Mouse (Mus musculus): Measurements from ENCODE around the gene Ppef1.
A peak's percentile ranks its signal among the peaks of the same experiment; 100 is the strongest.
"Not testable (repeated sequence)": the region's sequence is repeated elsewhere in the genome, so short reads cannot be mapped to it uniquely, and the experiment has no call there.

Gene Ppef1

DNA sequence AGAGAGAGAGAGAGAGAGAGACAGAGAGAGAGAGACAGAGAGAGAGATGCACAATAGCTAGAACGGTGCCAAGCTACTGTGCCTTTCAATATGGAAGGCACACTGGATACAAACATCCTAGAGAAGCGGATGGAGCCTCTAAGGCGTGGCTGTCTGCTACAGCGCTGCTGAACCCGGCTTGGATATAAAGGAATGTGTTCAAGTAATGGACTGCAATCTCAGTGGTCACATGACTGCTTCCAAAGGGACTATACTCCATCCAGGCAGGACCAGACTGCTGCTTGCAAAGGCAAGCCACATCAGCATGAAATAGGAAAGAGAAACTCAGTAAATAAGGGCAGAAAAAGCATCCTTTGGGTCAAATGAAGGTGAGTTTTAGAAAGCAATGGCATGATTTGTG, at the start of gene Ppef1:
TSS of gene Ppef1 (minus strand) at position 116 of the 400 bp plus-strand sequence.
- no peak for DNase-seq (ENCODE audit: low read depth, low spot score)

DNA sequence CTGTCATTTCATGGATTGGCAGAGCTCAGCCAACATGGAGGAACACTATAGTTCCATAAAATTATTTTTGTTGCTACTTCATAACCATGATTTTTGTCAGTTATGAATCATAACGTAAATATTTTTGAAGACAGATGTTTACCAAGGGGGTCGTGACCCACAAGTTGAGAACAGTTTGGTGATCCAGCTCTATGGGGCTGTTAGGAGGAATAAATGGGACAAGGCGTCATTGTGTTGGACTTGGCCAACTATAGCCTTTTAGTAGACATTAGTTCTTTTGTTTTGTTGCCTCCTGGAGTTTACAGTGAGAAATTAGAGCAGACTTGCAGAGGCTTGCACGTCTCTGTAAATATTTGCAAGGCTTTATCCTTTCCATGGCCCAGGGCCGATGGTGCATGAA, 46.7 kb upstream of the Ppef1 start:
- DNase-seq (ENCODE audit: low read depth, low spot score) = no peak

DNA sequence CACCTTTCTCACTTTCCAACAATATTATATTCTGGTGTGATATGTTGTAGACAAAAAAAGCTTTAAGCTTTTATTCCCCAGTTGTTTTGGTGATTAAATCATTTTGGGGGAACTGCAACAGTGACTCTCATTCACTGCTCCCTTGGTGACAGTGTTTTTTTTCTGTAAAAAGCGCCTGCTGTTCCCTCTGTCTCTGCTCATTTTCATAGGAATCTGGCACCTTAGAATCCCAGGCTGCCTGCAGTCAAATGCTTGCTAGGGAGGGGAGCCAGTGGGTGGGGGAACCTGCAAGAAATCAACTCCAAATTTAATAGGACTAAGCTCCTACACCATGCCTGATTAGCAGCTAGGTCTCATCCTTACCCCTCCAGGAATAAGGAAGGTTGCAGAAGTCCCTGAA, 37.5 kb upstream of the Ppef1 start:
- no peak for DNase-seq (ENCODE audit: low read depth, low spot score)

- DNase-seq (ENCODE audit: low read depth, low spot score) = not testable (repeated sequence)
These were observed 34.1 kb upstream of the Ppef1 start for GRCm38 (mm10) chrX:160769622-160770021.

- no peak for DNase-seq (ENCODE audit: low read depth, low spot score)
These were observed 32.1 kb upstream of the Ppef1 start, which contains the start of gene Rs1 for GRCm38 (mm10) chrX:160767713-160768112. TSS of gene Rs1 (plus strand) at chrX:160768013.

- DNase-seq (ENCODE audit: low read depth, low spot score) = no peak
These were observed 30.7 kb upstream of the Ppef1 start for GRCm38 (mm10) chrX:160766233-160766616.

- peak; percentile 87 for DNase-seq (ENCODE audit: low read depth, low spot score)
These were observed 30.0 kb upstream of the Ppef1 start for GRCm38 (mm10) chrX:160765389-160766232.

DNA sequence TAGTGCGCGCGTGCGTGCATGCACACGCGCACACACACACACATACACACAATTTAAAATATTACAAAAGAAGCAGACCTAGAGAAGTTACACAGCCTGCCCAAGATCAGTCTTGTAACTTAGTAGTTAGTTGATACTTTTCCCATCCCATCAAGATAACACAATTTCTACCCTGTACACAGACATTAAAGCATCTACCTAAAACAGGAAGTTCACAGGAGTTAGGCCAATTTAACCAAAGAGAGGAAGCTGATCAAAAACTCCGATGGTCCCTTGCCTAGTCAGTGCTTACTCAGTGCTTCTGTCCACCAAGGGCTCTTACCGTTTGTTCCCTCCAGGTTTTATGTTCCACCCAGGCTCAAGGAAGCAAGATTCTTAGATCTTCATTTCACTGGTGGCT, 15.2 kb upstream of the Ppef1 start:
- no peak for DNase-seq (ENCODE audit: low read depth, low spot score)

DNA sequence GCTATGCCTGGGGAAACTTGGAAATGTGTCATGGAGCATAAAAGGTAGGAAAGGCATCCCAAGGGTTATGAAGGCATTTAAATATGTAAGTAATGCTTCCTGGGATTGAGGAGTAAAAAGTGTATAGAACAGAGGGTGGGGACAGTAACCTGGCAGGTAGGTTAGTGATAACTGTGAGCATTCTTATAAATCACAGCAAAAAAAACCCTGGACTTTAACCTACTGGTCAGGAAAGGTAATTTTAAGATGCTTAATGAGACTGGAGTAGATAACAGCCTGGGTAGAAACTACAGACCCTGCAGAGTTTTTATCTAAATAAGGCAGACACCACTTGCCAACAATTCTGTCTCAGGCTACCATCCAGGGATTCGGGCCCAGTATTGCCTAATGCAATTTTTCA, 13.1 kb upstream of the Ppef1 start:
- DNase-seq (ENCODE audit: low read depth, low spot score) = no peak

GRCm38 (mm10) chrX:160745399-160745798, 9.8 kb upstream of the Ppef1 start:
- DNase-seq (ENCODE audit: low read depth, low spot score) = no peak

DNA sequence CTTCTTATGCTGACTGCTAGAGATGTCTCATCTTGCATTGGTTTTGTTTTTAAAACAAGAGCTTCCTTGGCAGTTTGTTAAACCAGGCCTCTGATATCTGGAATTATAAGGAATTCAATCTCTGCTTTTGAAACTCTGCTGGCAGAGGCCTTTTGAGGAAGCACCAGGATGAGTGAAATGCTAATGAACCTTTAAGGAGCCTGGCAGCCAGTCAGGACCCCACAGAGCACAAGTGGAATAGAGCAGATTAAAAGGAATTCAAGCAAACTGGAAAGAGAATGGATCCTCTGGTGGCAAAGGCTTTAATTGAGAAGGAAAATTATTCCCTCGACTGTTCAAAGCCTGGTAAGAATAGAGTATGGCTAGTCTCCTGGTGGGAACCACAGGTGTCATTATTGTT, 36.4 kb downstream of the Ppef1 start:
- DNase-seq (ENCODE audit: low read depth, low spot score) = no peak

GRCm38 (mm10) chrX:160691559-160691958, 44.0 kb downstream of the Ppef1 start:
- DNase-seq (ENCODE audit: low read depth, low spot score) = no peak

GRCm38 (mm10) chrX:160690094-160690493, 45.5 kb downstream of the Ppef1 start:
- DNase-seq (ENCODE audit: low read depth, low spot score) = no peak

GRCm38 (mm10) chrX:160669992-160670391, 65.6 kb downstream of the Ppef1 start:
- DNase-seq (ENCODE audit: low read depth, low spot score) = no peak

GRCm38 (mm10) chrX:160610882-160611644, 124.5 kb downstream of the Ppef1 start:
- DNase-seq (ENCODE audit: low read depth, low spot score) = no peak

- no peak for DNase-seq (ENCODE audit: low read depth, low spot score)
These were observed 125.1 kb downstream of the Ppef1 start for GRCm38 (mm10) chrX:160610482-160610881.

- peak; percentile 27 for DNase-seq (ENCODE audit: low read depth, low spot score)
These were observed 125.7 kb downstream of the Ppef1 start for GRCm38 (mm10) chrX:160609849-160610248.

- DNase-seq (ENCODE audit: low read depth, low spot score) = peak; percentile 5
These were observed 131.5 kb downstream of the Ppef1 start for GRCm38 (mm10) chrX:160603981-160604541.

GRCm38 (mm10) chrX:160603316-160603715, 132.2 kb downstream of the Ppef1 start:
- DNase-seq (ENCODE audit: low read depth, low spot score) = no peak

DNA sequence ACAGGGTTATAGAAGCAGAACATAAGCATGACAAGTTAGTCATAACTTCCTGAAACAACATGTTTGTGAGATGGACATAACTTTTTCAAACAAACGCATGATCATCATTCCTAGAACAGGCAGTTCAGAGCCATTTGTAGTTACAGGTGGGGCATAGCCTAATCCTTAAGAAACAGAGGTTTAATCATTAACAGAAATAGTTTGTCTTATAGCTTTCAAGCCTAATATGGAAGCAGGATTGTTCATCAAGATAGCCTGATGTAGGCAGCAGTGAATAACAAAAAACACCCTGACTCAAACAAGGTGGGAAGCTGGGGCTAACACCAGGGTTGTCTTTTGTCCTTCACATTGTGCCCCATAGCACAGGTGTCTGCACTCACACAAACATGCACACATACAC, 132.8 kb downstream of the Ppef1 start:
- no peak for DNase-seq (ENCODE audit: low read depth, low spot score)

DNA sequence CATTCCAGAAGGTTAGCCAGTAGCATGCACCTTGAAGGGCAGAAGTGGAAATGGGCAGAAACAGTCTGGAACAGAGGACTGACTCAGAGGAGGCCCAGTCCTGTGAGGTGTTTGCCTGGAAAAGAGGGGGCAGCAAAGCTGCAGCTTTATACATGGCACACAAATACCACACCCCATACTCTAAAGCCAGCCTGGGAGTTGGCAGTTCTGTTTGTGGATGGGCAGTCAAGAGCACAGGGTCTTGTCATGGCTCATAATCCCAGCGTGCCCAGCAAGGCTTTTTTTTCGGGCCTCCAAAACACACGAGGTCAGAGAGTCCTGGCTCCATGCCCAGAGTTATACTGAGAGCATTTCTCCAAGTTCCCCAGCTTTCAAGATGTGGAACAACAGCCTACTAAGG, 134.5 kb downstream of the Ppef1 start:
- DNase-seq (ENCODE audit: low read depth, low spot score) = no peak

All from CD4-positive helper T cell, adult 2 months (primary cell).